Comparison of ENCODE assay signal across 8 mouse cellular contexts in the genomic region with DNA sequence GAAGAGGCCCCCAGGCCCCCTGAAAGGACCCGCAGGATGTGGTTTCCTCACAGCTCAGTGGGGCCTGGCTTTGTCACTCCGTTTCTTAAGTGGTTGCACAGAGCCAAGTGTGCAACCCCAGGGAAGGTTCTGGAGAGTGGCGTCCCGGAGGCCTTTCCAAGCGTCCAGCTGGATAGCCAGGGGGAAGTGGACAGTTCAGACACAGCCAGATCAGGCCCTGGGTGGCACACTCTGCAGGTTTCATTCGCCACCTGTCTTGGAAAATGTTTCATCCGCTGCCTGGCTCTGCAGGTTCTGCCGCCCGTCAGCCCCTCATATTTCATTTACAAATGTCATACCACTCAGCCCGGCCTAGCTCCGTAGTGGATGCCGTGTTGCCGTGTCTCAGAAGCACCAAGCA. TPM values are rescaled to one million over a fixed set of nuclear protein-coding genes. Genes with fewer than 3 reads are reported as not detected.
DNase-seq lines count a peak whose midpoint lies in the region; ATAC-seq lines count a peak whose summit lies in the region.
"Had no signal": no experiment of that assay in that cellular context is flagged by ENCODE, and none has a peak within 500 bp of the region (broad histone marks: within the 10 kb centered on the region; RNA-seq: fewer than 3 reads in every experiment).

No protein-coding gene starts in this region.

- no peak for DNase-seq in lung, postnatal 4 days
- DNase-seq in forebrain, embryonic 14.5 days (ENCODE audit: low spot score): no peak
- no peak for DNase-seq in Muller cell, postnatal 12 days (ENCODE audit: inconsistent ontology term)
- no peak for DNase-seq in gastrocnemius, adult 18-20 months (ENCODE audit: low spot score)

- WGBS in lung, embryonic 15.5 days: 42% methylated on average over 13 of the region's 13 CpGs
- WGBS in forebrain, embryonic 14.5 days: 26% methylated on average over 13 of the region's 13 CpGs
- 55% methylated on average over 13 of the region's 13 CpGs for WGBS in limb, embryonic 13.5 days
- 34% methylated on average over 13 of the region's 13 CpGs for WGBS in stomach, embryonic 14.5 days

- peaks cover 26% of the 10 kb centered on the region for H3K4me1 ChIP-seq in lung, embryonic 15.5 days
- H3K4me1 ChIP-seq in forebrain, embryonic 14.5 days (ENCODE audit: control insufficient read depth, insufficient read depth, low read length): peaks cover 22% of the 10 kb centered on the region; the same call in 1 of the 2 replicates
- H3K4me1 ChIP-seq in limb, embryonic 13.5 days: peaks cover 32% of the 10 kb centered on the region
- H3K4me1 ChIP-seq in stomach, embryonic 14.5 days (ENCODE audit: control insufficient read depth, insufficient read depth, low read length): peaks cover 21% of the 10 kb centered on the region

- H3K27ac ChIP-seq in lung, embryonic 15.5 days: no peak overlapping the region
- H3K27ac ChIP-seq in forebrain, embryonic 14.5 days (ENCODE audit: low read depth, low read length): peak overlapping the region; percentile 49; the same call in 1 of the 2 replicates
- no peak overlapping the region for H3K27ac ChIP-seq in limb, embryonic 13.5 days
- no peak overlapping the region for H3K27ac ChIP-seq in stomach, embryonic 14.5 days (ENCODE audit: low read length)

- H3K4me2 ChIP-seq in lung, embryonic 15.5 days: peak overlapping the region; percentile 99
- H3K4me2 ChIP-seq in forebrain, embryonic 14.5 days (ENCODE audit: low read length): peak overlapping the region; percentile 99
- peak overlapping the region; percentile 100 for H3K4me2 ChIP-seq in limb, embryonic 13.5 days (replicated peaks)
- peak overlapping the region; percentile 93 for H3K4me2 ChIP-seq in stomach, embryonic 14.5 days (replicated peaks; ENCODE audit: low read depth, low read length)

- peaks cover 60% of the 10 kb centered on the region for H3K27me3 ChIP-seq in lung, embryonic 15.5 days
- peaks cover 6% of the 10 kb centered on the region; the same call in 1 of the 2 replicates for H3K27me3 ChIP-seq in forebrain, embryonic 14.5 days (replicated peaks; ENCODE audit: control insufficient read depth, insufficient read depth, low read length)
- H3K27me3 ChIP-seq in limb, embryonic 13.5 days: peaks cover 79% of the 10 kb centered on the region
- H3K27me3 ChIP-seq in stomach, embryonic 14.5 days (ENCODE audit: control insufficient read depth, insufficient read depth, low read length): 0 out of 2 replicates have a peak, but pooled peaks cover 17% of the 10 kb centered on the region

- H3K9ac ChIP-seq in lung, embryonic 15.5 days: 0 out of 2 replicates have a peak overlapping the region, but pooled peaks have one; percentile 19
- peak overlapping the region; percentile 62 for H3K9ac ChIP-seq in forebrain, embryonic 14.5 days (ENCODE audit: low read length)
- peak overlapping the region; percentile 48; the same call in 1 of the 2 replicates for H3K9ac ChIP-seq in limb, embryonic 13.5 days
- no peak overlapping the region; the same call in 1 of the 2 replicates for H3K9ac ChIP-seq in stomach, embryonic 14.5 days (replicated peaks; ENCODE audit: low read depth, low read length)

- H3K9me3 ChIP-seq in lung, embryonic 15.5 days: no peaks in the 10 kb centered on the region
- H3K9me3 ChIP-seq in forebrain, embryonic 14.5 days (replicated peaks; ENCODE audit: control insufficient read depth, low read length): no peaks in the 10 kb centered on the region
- no peaks in the 10 kb centered on the region for H3K9me3 ChIP-seq in limb, embryonic 13.5 days
- no peaks in the 10 kb centered on the region for H3K9me3 ChIP-seq in stomach, embryonic 14.5 days (ENCODE audit: control insufficient read depth, low read depth, low read length)

- H3K4me3 ChIP-seq in lung, embryonic 15.5 days: peak overlapping the region; percentile 62
- peak overlapping the region; percentile 74 for H3K4me3 ChIP-seq in forebrain, embryonic 14.5 days (ENCODE audit: low read depth, low read length)
- H3K4me3 ChIP-seq in limb, embryonic 13.5 days: peak overlapping the region; percentile 69
- H3K4me3 ChIP-seq in stomach, embryonic 14.5 days (ENCODE audit: low read depth, low read length): 0 out of 2 replicates have a peak overlapping the region, but pooled peaks have one; percentile 12
- H3K4me3 ChIP-seq: erythroblast, embryonic 14.5 days had no signal

- no peak for ATAC-seq in lung, embryonic 15.5 days (ENCODE audit: borderline replicate concordance, extremely low read depth, low FRiP score, low TSS enrichment)
- no peak; the same call in 1 of the 2 replicates for ATAC-seq in forebrain, embryonic 14.5 days
- no peak for ATAC-seq in limb, embryonic 13.5 days (ENCODE audit: low FRiP score, low read depth)
- no peak for ATAC-seq in stomach, embryonic 14.5 days (ENCODE audit: insufficient number of reproducible peaks, insufficient read depth, low FRiP score, low read depth)

- no peaks in the 10 kb centered on the region for H3K36me3 ChIP-seq in lung, embryonic 15.5 days
- no peaks in the 10 kb centered on the region for H3K36me3 ChIP-seq in forebrain, embryonic 14.5 days (ENCODE audit: control insufficient read depth, insufficient read depth, low read length)
- no peaks in the 10 kb centered on the region for H3K36me3 ChIP-seq in limb, embryonic 13.5 days
- no peaks in the 10 kb centered on the region for H3K36me3 ChIP-seq in stomach, embryonic 14.5 days (ENCODE audit: control insufficient read depth, insufficient read depth, low read length)

RNA-seq across cellular contexts. Expression of gene Mmp17, which starts 2.5 kb away (rescaled TPM):
- 2.0 TPM in 2 replicates for polyA plus RNA-seq in lung, embryonic 15.5 days (2015; fragmentation: Nextera tagmentation; extraction: Ambion mirVana)
- 7.9 and 9.8 TPM in 2 replicates for polyA plus RNA-seq in forebrain, embryonic 14.5 days (2014; fragmentation: Nextera tagmentation; extraction: Ambion mirVana)
- polyA plus RNA-seq in limb, embryonic 13.5 days (2015; fragmentation: Nextera tagmentation; extraction: Ambion mirVana): 1.6 and 2.1 TPM in 2 replicates
- 2.3 and 3.4 TPM in 2 replicates for polyA plus RNA-seq in stomach, embryonic 14.5 days (2014; fragmentation: Nextera tagmentation; extraction: Ambion mirVana)
- under 1 TPM; 0.11 to 0.14 TPM for total RNA-seq in gastrocnemius, adult 18-20 months (2021)

Comparison
In these comparisons a context has a peak if more than half of its experiments do, and no peak if none do; other contexts are left out.
1. H3K4me3 ChIP-seq: peak in every context shown above with its lines; median percentile 74 in forebrain, embryonic 14.5 days; 69 in limb, embryonic 13.5 days; 62 in lung, embryonic 15.5 days; 12 in stomach, embryonic 14.5 days.